ENCODE assay signal across 17 mouse cellular contexts in genomic region chr6:120639547-120639946, GRCm38 (mm10).
"Had no signal": no experiment of that assay in that cellular context is flagged by ENCODE, and none has a peak within 500 bp of the region (broad histone marks: within the 10 kb centered on the region; RNA-seq: fewer than 3 reads in every experiment).

No protein-coding gene starts in this region.

- ATAC-seq: liver, postnatal 0 days; midbrain, embryonic 15.5 days had no signal

- H3K27me3 ChIP-seq: limb, embryonic 12.5 days; liver, embryonic 13.5 days; midbrain, embryonic 15.5 days; neural tube, embryonic 13.5 days; stomach, embryonic 15.5 days had no signal

- H3K36me3 ChIP-seq: limb, embryonic 12.5 days; liver, embryonic 13.5 days; midbrain, embryonic 15.5 days; neural tube, embryonic 13.5 days; stomach, embryonic 15.5 days had no signal

- H3K9ac ChIP-seq: limb, embryonic 12.5 days; liver, embryonic 13.5 days; liver, postnatal 0 days; midbrain, embryonic 15.5 days; neural tube, embryonic 13.5 days; stomach, embryonic 15.5 days had no signal

- H3K4me2 ChIP-seq: limb, embryonic 12.5 days; liver, embryonic 13.5 days; midbrain, embryonic 11.5 days; midbrain, embryonic 15.5 days; neural tube, embryonic 13.5 days; stomach, embryonic 15.5 days had no signal

- H3K9me3 ChIP-seq: limb, embryonic 12.5 days; liver, embryonic 13.5 days; midbrain, embryonic 15.5 days; neural tube, embryonic 13.5 days; stomach, embryonic 15.5 days had no signal

- H3K4me1 ChIP-seq: liver, embryonic 13.5 days; midbrain, embryonic 15.5 days; stomach, embryonic 15.5 days had no signal

- H3K27ac ChIP-seq: layer of hippocampus, adult 2 months; limb, embryonic 12.5 days; liver, embryonic 13.5 days; midbrain, embryonic 15.5 days; neural tube, embryonic 13.5 days; stomach, embryonic 15.5 days had no signal

- H3K4me3 ChIP-seq: layer of hippocampus, adult 2 months; limb, embryonic 12.5 days; liver, embryonic 13.5 days; midbrain, embryonic 15.5 days; neural tube, embryonic 13.5 days; stomach, embryonic 15.5 days had no signal

- DNase-seq: kidney, adult 11 months; kidney, adult 9 months; kidney, postnatal 10 days; kidney, postnatal 4 days; liver; liver, embryonic 13.5 days; liver, postnatal 0 days; retina, postnatal 1 day; right cerebral cortex, postnatal 4 days; spleen, adult 18-20 months; thymus, postnatal 36 days had no signal
